Mouse (Mus musculus): ENCODE data around the gene Dock4. TPM values are rescaled to one million over a fixed set of nuclear protein-coding genes. Genes with fewer than 3 reads are reported as not detected.

The Dock4 gene
- total and polyA plus RNA-seq, 3 experiments, result 0.26 to 0.67 (median 0.38) TPM

DNA sequence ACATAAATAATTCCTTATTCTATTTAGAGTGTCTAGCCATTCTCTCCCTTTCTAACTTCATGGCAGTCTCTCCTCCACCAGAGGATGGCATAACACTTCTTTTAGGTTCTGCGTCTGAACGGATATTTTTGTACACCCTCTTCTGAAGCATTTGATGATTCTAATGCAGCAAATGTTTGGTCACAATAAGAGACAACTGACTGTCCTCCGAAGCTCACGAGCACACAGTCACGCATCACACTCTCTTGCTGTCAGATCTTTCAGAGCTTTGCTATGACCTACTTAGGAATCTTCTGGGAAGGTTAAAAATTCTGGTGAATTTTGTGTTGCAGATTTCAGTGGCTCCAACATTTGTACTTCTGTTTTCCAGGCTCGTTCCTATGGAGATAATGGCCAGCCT is 149.7 kb downstream of the Dock4 start:
- Histone ChIP-seq H3K36me3 (replicated peaks in 1 of 2; ENCODE audit: control insufficient read depth in 1 of 2, insufficient read depth in 1 of 2, low read length in 1 of 2) (no peaks in the 10 kb centered on the region), H3K79me2 (replicated peaks; ENCODE audit: control insufficient read depth, extremely low read depth, insufficient read depth, poor library complexity, severe bottlenecking) (no peaks in the 10 kb centered on the region), H3K9me3 (replicated peaks; ENCODE audit: low read length) (no peaks in the 10 kb centered on the region), H3K4me2 (ENCODE audit: insufficient read depth, low read depth, poor library complexity, severe bottlenecking) (no peak overlapping the region), H3K9ac (ENCODE audit: insufficient read depth, low read depth) (no peak overlapping the region), H3K27ac (ENCODE audit: insufficient read depth, low read depth) (no peak overlapping the region), H3K4me3 (replicated peaks in 1 of 3; ENCODE audit: low read depth in 2 of 3, low read length in 2 of 3, poor library complexity in 1 of 3) (no peak overlapping the region), H3K4me1 (ENCODE audit: control insufficient read depth in 1 of 2, insufficient read depth in 2 of 2) (no peaks in the 10 kb centered on the region), H3K27me3 (replicated peaks) (no peaks in the 10 kb centered on the region)
- dilution Hi-C loops (cut with MboI; ENCODE audit: extremely low pct_ligation_motif_present, extremely low pct_unique_long_range_greater_than_20kb, low sequenced_read_pairs) (no loop called here), in situ Hi-C loops (cut with MboI; ENCODE audit: low pct_ligation_motif_present, low pct_unique_long_range_greater_than_20kb, low sequenced_read_pairs) (no loop called here)
- no peak for TF ChIP-seq TBP (conservative IDR thresholded peaks at IDR 0.05; ENCODE audit: low read depth, low read length)
- no peak for DNase-seq (ENCODE audit: extremely low read depth)

- dilution Hi-C loops (cut with MboI; ENCODE audit: extremely low pct_ligation_motif_present, extremely low pct_unique_long_range_greater_than_20kb, low sequenced_read_pairs) (no loop called here), in situ Hi-C loops (cut with MboI; ENCODE audit: low pct_ligation_motif_present, low pct_unique_long_range_greater_than_20kb, low sequenced_read_pairs) (no loop called here)
- H3K4me3 ChIP-seq (replicated peaks in 1 of 3; ENCODE audit: low read depth in 2 of 3, low read length in 2 of 3, poor library complexity in 1 of 3), result no peak overlapping the region
- no peak overlapping the region for H3K9ac ChIP-seq (ENCODE audit: insufficient read depth, low read depth)
- no peak for DNase-seq (ENCODE audit: extremely low read depth)
- H3K27me3 ChIP-seq (replicated peaks), result no peaks in the 10 kb centered on the region
- no peak for TF ChIP-seq ZC3H11A (IDR thresholded peaks at IDR 0.05; ENCODE audit: low read depth, low read length)
- TF ChIP-seq ZNF384 (IDR thresholded peaks at IDR 0.05; ENCODE audit: low read depth, low read length), result no peak
- TF ChIP-seq POLR2AphosphoS2 (IDR thresholded peaks at IDR 0.05; ENCODE audit: low read depth, low read length), result no peak
- no peak for TF ChIP-seq IRF4 (IDR thresholded peaks at IDR 0.05; ENCODE audit: low read depth, low read length)
- no peak for TF ChIP-seq GABPA (IDR thresholded peaks at IDR 0.05; ENCODE audit: insufficient replicate concordance, low read depth, low read length)
- TF ChIP-seq MYC (IDR thresholded peaks at IDR 0.05; ENCODE audit: low read depth, low read length), result no peak
- no peaks in the 10 kb centered on the region for H3K4me1 ChIP-seq (ENCODE audit: control insufficient read depth in 1 of 2, insufficient read depth in 2 of 2)
- H3K36me3 ChIP-seq (replicated peaks in 1 of 2; ENCODE audit: control insufficient read depth in 1 of 2, insufficient read depth in 1 of 2, low read length in 1 of 2), result no peaks in the 10 kb centered on the region
- H3K9me3 ChIP-seq (replicated peaks; ENCODE audit: low read length), result no peaks in the 10 kb centered on the region
- H3K79me2 ChIP-seq (replicated peaks; ENCODE audit: control insufficient read depth, extremely low read depth, insufficient read depth, poor library complexity, severe bottlenecking), result no peaks in the 10 kb centered on the region
- H3K4me2 ChIP-seq (ENCODE audit: insufficient read depth, low read depth, poor library complexity, severe bottlenecking), result no peak overlapping the region
- H3K27ac ChIP-seq (ENCODE audit: insufficient read depth, low read depth), result no peak overlapping the region
These were observed 150.3 kb downstream of the Dock4 start for GRCm38 (mm10) chr12:40596020-40596419.

DNA sequence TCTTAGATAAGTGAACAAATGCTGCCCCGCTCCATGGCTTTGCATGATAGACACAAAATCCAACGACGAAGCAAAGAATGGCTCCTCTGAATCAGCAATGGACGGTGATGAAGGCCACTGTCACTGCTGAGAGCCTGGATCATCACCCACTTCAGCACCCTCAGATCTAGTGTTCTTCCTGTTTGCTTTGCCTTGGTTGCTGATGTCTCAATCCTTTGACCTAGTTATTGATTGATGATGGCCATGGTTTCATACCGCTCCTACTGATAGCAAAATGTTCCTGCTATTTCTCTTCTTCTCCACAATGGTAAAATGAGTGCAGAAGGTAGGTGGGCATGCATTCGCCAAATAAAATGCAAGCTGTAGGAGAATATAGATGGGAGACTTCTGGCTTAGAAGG is 150.7 kb downstream of the Dock4 start:
- dilution Hi-C loops (cut with MboI; ENCODE audit: extremely low pct_ligation_motif_present, extremely low pct_unique_long_range_greater_than_20kb, low sequenced_read_pairs), result no loop called here

More for the DNA sequence above, 150.7 kb downstream of the Dock4 start:
- Histone ChIP-seq H3K4me2 (ENCODE audit: insufficient read depth, low read depth, poor library complexity, severe bottlenecking) (no peak overlapping the region), H3K4me1 (ENCODE audit: control insufficient read depth in 1 of 2, insufficient read depth in 2 of 2) (no peaks in the 10 kb centered on the region), H3K27ac (ENCODE audit: insufficient read depth, low read depth) (no peak overlapping the region), H3K36me3 (replicated peaks in 1 of 2; ENCODE audit: control insufficient read depth in 1 of 2, insufficient read depth in 1 of 2, low read length in 1 of 2) (no peaks in the 10 kb centered on the region), H3K27me3 (replicated peaks) (no peaks in the 10 kb centered on the region), H3K9ac (ENCODE audit: insufficient read depth, low read depth) (no peak overlapping the region), H3K79me2 (replicated peaks; ENCODE audit: control insufficient read depth, extremely low read depth, insufficient read depth, poor library complexity, severe bottlenecking) (no peaks in the 10 kb centered on the region), H3K4me3 (replicated peaks in 1 of 3; ENCODE audit: low read depth in 2 of 3, low read length in 2 of 3, poor library complexity in 1 of 3) (no peak overlapping the region), H3K9me3 (replicated peaks; ENCODE audit: low read length) (no peaks in the 10 kb centered on the region)
- no peak for DNase-seq (ENCODE audit: extremely low read depth)
- in situ Hi-C loops (cut with MboI; ENCODE audit: low pct_ligation_motif_present, low pct_unique_long_range_greater_than_20kb, low sequenced_read_pairs), result no loop called here
- TF ChIP-seq TCF12 (IDR thresholded peaks at IDR 0.05; ENCODE audit: low read depth, low read length) (no peak), NRF1 (IDR thresholded peaks at IDR 0.05; ENCODE audit: low read depth, low read length) (no peak), JUND (conservative IDR thresholded peaks at IDR 0.05; ENCODE audit: low read depth, low read length) (no peak), HCFC1 (IDR thresholded peaks at IDR 0.05; ENCODE audit: low read depth, low read length) (no peak), E2F4 (IDR thresholded peaks at IDR 0.05; ENCODE audit: insufficient replicate concordance, low read depth, low read length) (no peak), CTCF (conservative IDR thresholded peaks at IDR 0.05 in 1 of 2, IDR thresholded peaks at IDR 0.05 in 1 of 2; ENCODE audit: low read depth in 2 of 2, low read length in 2 of 2) (no peak)

All from CH12.LX (cell line).